Mouse (Mus musculus): Measurements from ENCODE around the gene Gm28102. TPM values are rescaled to one million over a fixed set of nuclear protein-coding genes. Genes with fewer than 3 reads are reported as not detected.

The Gm28102 gene
- polyA plus RNA-seq (2021; fragmentation: Nextera tagmentation) = not detected in 2 replicates
- long read RNA-seq, experiment 1 = 0 reads
- long read RNA-seq, experiment 2 = 0 reads

GRCm38 (mm10) chrY:88053015-88053414 lies at the start of gene Gm28102:
Gene Gm28102 (plus strand): TSS chrY:88053315.

